Mouse (Mus musculus) cerebellum, postnatal 36 days (tissue): ENCODE data around the gene Trim47.
"Not testable (repeated sequence)": the region's sequence is repeated elsewhere in the genome, so short reads cannot be mapped to it uniquely, and the experiment has no call there.

ENCODE experiments used
- DNase-seq, 2 experiments: peaks; one replicate each; pipeline ENCODE4 v3.0.0; 2021 to 2022; ENCODE audit warnings: mixed read lengths in 2 of 2

Trim47 gene

GRCm38 (mm10) chr11:116106963-116107776, 19.8 kb downstream of the Trim47 start:
- DNase-seq, result no peak

GRCm38 (mm10) chr11:116106154-116106962, 20.7 kb downstream of the Trim47 start:
- no peak for DNase-seq

DNA sequence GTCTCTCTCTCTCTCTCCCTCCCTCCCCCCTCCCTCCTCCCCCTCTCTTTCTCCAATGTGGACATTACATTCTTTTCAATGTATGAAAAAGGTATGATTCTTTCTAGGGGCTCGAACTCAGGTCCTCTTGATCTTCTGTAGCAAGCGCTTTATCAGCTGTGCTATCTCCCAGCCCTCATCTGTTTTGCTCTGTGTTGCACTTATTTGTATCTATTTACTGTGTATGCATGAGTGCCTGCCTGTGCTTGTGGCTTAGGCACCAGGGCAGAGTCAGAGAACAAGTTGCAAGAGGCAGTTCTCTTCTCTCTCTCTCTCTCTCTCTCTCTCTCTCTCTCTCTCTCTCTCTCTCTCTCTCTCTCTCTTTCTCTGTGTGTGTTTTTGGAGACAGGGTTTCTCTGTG, 21.9 kb downstream of the Trim47 start:
- no peak for DNase-seq

GRCm38 (mm10) chr11:116104006-116104646, 22.9 kb downstream of the Trim47 start:
- no peak for DNase-seq

GRCm38 (mm10) chr11:116103572-116103971, 23.4 kb downstream of the Trim47 start:
- no peak for DNase-seq

GRCm38 (mm10) chr11:116102472-116102871, 24.5 kb downstream of the Trim47 start:
- no peak for DNase-seq

- DNase-seq, result no peak
These were observed 25.1 kb downstream of the Trim47 start for GRCm38 (mm10) chr11:116101931-116102381.

DNA sequence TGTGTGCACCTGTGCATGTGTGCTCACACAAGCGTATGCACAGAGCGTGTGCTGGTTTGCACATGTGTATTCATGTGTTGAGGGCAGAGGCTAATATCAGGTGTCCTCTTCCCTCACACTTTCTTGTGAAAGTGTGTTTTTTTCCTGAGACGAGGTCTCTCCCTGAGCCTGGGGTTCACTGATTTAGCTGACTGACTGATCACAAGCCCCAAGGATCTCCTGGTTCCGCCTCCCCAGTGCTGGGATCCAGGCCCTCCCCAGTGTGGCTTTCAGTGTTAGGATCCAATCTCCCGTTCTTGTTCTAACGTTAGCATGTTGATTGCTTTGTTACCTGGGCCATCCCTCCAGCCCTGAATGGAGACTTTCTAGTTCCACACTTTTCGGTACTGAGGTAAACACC, 26.2 kb downstream of the Trim47 start:
- DNase-seq, result no peak

DNA sequence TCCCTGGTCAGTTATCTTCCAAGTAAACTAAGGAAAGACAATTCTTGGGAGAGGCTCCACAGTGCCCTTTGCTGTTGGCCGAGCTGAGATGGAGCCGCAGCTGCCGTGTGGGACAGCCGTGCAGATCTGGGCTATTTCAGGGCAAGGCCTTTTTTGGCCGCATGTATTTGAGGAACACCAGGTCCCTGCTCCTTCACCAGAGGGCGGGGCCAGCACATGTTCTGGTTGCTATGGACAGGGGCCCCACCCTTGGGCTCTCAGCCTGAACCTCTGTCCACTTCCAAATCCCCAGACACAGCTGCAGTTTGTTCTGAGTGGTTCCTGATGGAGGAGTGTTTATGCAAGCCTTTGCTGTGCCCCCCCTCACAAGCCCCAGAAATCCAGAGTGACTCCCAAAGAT, 26.6 kb downstream of the Trim47 start:
- no peak for DNase-seq

GRCm38 (mm10) chr11:116099462-116099861, 27.5 kb downstream of the Trim47 start:
- no peak for DNase-seq

- DNase-seq, result no peak
These were observed 28.1 kb downstream of the Trim47 start for GRCm38 (mm10) chr11:116098711-116099460.

- no peak for DNase-seq
These were observed 30.5 kb downstream of the Trim47 start for GRCm38 (mm10) chr11:116096213-116097108.

DNA sequence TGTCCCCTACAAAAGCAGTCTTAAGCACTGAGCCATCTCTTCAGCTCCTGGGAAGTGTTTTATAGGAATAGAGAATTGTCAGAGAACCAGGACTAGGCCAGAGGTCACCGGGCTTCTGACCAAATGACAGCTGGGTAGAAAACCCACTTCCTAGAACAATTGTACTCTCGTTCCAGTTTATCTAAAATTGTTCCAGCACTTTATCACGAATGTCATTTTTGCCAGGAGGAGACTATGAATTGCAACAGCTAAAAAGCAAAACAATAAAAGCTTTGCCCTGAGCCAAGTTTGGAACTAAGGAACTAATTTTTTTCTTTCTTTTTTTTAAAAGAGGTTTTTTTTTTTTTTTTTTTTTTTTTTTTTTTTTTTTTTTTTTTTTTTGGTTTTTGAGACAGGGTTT, 31.4 kb downstream of the Trim47 start:
- no peak for DNase-seq

DNA sequence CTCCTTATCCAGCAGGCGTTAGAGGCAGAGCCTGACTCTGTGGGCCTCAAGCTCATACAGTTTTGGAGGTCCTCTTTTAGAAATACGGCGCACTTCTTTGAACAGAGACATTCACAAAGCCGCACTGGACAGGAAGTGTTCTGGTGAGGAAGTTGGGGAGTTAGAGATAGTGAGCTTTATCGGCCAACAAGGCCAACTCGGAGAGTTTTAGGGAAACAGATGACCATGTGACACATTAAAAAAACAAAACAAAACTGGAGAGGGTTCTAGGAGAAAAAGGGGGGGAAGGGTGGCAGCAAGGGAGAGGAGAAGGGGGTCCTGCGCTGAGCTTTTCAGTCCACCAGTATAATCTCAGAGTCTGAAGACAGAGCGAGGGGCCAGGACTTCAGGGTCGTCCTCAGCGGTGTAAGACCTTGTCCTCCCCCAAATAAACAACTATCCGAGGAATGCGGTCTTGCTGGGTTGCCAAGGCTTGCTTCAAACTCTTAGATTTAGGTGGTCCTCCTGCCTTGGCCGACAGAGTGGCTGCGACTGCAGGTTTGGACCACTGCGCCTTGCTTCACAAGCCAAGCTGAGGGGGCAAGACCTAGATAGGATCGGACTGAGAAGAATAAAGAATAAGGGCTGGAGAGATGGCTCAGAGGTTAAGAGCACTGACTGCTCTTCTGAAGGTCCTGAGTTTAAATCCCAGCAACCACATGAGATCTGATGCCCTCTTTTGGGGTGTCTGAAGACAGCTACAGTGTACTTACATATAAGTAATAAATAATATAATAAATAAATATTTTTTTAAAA, 33.0 kb downstream of the Trim47 start:
- no peak for DNase-seq

DNA sequence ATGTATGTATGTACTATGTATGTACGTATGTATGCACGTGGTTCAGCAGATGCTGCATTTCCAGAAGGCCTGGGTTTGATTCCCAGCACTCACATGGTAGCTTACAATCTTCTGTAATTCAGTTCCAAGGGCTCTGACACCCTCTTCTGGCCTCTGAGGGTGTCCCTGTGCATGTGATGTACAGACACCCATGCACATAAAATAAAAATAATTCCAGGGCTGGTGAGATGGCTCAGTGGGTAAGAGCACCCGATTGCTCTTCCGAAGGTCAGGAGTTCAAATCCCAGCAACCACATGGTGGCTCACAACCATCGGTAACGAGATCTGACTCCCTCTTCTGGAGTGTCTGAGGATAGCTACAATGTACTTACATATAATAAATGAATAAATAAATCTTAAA, 34.1 kb downstream of the Trim47 start:
- DNase-seq, result not testable (repeated sequence)

DNA sequence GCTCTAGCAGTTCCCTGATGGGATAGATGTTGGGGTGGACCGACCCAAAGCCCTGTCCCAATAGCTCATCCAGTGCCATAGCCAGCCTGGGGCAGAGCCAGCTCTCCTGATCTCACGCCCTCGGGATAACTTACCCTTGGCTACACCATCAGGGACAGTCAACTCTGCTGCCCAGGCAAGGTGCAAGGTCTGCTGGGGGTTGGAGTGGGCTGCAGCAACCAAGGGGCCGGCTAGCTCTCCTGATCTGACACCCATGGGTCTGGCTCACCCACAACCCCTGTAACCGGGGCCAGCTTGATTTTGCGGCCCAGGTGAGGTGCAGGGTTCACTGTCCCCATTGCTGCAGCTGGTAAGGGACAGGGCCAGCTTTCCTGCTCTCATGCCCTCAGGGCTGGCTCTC, 35.4 kb downstream of the Trim47 start:
- no peak for DNase-seq

GRCm38 (mm10) chr11:116089545-116089944, 37.5 kb downstream of the Trim47 start:
- DNase-seq, result no peak

DNA sequence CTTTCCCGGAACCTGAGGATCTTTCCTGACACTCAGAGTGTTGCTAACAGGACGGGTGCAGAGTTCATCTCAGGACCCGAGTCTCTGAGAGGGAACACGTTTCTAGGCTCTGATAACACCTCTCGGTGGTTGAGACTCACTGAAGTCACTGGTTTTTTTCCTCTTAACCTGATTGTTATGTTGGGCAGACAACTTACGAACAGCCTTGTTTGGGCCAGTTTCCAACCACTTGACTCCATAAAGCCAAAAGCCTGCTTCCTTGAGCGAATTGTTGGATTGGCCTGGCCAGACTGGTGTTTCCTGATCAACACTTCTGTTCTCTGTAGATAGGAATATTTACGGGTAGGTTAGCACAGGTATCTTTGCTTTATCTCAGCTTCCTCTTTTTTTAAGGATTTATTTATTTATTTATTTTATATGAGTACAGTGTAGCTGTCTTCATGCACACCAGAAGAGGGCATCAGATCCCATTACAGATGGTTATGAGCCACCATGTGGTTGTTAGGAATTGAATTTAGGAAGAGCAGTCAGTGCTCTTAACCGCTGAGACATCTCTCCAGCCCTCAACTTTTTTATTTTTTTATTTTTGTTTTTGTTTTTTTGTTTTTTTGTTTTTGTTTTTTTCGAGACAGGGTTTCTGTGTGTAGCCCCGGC, 38.1 kb downstream of the Trim47 start:
- no peak for DNase-seq

- no peak for DNase-seq
These were observed 38.8 kb downstream of the Trim47 start for GRCm38 (mm10) chr11:116088188-116088587.
